Mouse (Mus musculus) liver, embryonic 14.5 days (tissue): ENCODE measurements around the gene March1. TPM values are rescaled to one million over a fixed set of nuclear protein-coding genes. Genes with fewer than 3 reads are reported as not detected.

Experiments
- ATAC-seq: fragments of 200-750 bp; cut with Nextera tagmentation; 2 replicates; pipeline ENCODE4 v1.8.0; 2017; ENCODE audit warnings: moderate number of reproducible peaks, mild to moderate bottlenecking, moderate library complexity; ENCODE audit not compliant: insufficient read depth
- DNase-seq, 3 experiments: peaks; one replicate each; pipeline ENCODE4 v3.0.0-alpha.2; 2012 to 2013; ENCODE audit warnings: low read depth in 3 of 3, low spot score in 3 of 3
- H3K27ac ChIP-seq: fragments of 300-500 bp; sonication (generic); 2 replicates; pipeline ENCODE4 v1.5.1; 2014; ENCODE audit warnings: moderate library complexity, mild to moderate bottlenecking, control low read depth, inconsistent platforms
- H3K27me3 ChIP-seq: fragments of 300-500 bp; sonication (generic); 2 replicates; pipeline ENCODE4 v1.6.1; 2014; ENCODE audit warnings: mild to moderate bottlenecking, low read length, moderate library complexity; ENCODE audit not compliant: control insufficient read depth, insufficient read depth
- H3K36me3 ChIP-seq: fragments of 300-500 bp; sonication (generic); replicated peaks from 2 replicates; pipeline ENCODE4 v1.6.1; 2014; ENCODE audit warnings: low read depth; ENCODE audit not compliant: control insufficient read depth, insufficient read depth
- H3K4me1 ChIP-seq, 2 experiments: fragments of 200-500 bp in 1 of 2; fragments of 300-500 bp in 1 of 2; sonication (generic) in 1 of 2; replicated peaks; 2 replicates each; pipeline ENCODE4 v1.6.1; 2012 to 2014; ENCODE audit warnings: antibody characterized with exemption in 1 of 2, inconsistent platforms in 1 of 2, low read length in 1 of 2; ENCODE audit not compliant: control insufficient read depth in 2 of 2, insufficient read depth in 2 of 2
- H3K4me2 ChIP-seq: fragments of 300-500 bp; sonication (generic); 2 replicates; pipeline ENCODE4 v1.6.1; 2014; ENCODE audit warnings: low read depth, mild to moderate bottlenecking, control low read depth, moderate library complexity
- H3K4me3 ChIP-seq, 2 experiments: fragments of 200-500 bp in 1 of 2; fragments of 300-500 bp in 1 of 2; sonication (generic) in 1 of 2; 2 replicates each; pipeline ENCODE4 v1.5.1; 2012 to 2014; ENCODE audit warnings: low read depth in 2 of 2, low read length in 2 of 2, mild to moderate bottlenecking in 2 of 2, control low read depth in 1 of 2, inconsistent platforms in 1 of 2, moderate library complexity in 1 of 2; ENCODE audit not compliant: insufficient read depth in 1 of 2
- H3K9ac ChIP-seq: fragments of 300-500 bp; sonication (generic); replicated peaks from 2 replicates; pipeline ENCODE4 v1.6.1; 2014; ENCODE audit warnings: mild to moderate bottlenecking, control low read depth, moderate library complexity
- H3K9me3 ChIP-seq: fragments of 300-500 bp; sonication (generic); 2 replicates; pipeline ENCODE4 v1.6.1; 2016; ENCODE audit warnings: low read length, mixed read lengths; ENCODE audit not compliant: control insufficient read depth
- CTCF ChIP-seq: IDR thresholded peaks from 2 replicates; pipeline ENCODE4 v1.5.1; 2016; ENCODE audit warnings: antibody characterized with exemption, low read depth, control low read depth
- EP300 ChIP-seq: IDR thresholded peaks from 2 replicates; pipeline ENCODE4 v1.6.1; 2016; ENCODE audit warnings: antibody characterized with exemption, low read depth
- WGBS: fragments of 180-500 bp; shearing (Covaris S2); extraction: QIAGEN DNeasy Blood & Tissue Kit; methylation state at CpG from one replicate; pipeline ENCODE4 v1.1.7; 2014; ENCODE audit not compliant: insufficient replicate concordance; 5-methylcytosine and 5-hydroxymethylcytosine counted together
- polyA plus RNA-seq, 2 experiments: library from polyadenylated mRNA; depleted of rRNA in 1 of 2; stranded (reverse) in 1 of 2; unstranded in 1 of 2; fragments of >200 nt; fragmentation: Nextera tagmentation in 1 of 2; extraction: Ambion mirVana in 1 of 2; gene quantifications; 2 replicates each; pipeline versions ENCODE4 v1.2.1 to v1.2.3; 2012 to 2014

Gene March1
- polyA plus RNA-seq (2012; rRNA removed) (0.39 and 0.60 TPM in 2 replicates), polyA plus RNA-seq (2014; fragmentation: Nextera tagmentation; extraction: Ambion mirVana) (0.64 and 0.94 TPM in 2 replicates)

GRCm38 (mm10) chr8:65617871-65618751, at the start of gene March1:
Gene March1 (plus strand): TSS chr8:65617900.
- Histone ChIP-seq H3K36me3 (no peaks in the 10 kb centered on the region), H3K27me3 (no peaks in the 10 kb centered on the region), H3K4me3 (no peak within 1 kb of the TSS), H3K9me3 (no peaks in the 10 kb centered on the region), H3K4me1 (no peaks in the 10 kb centered on the region), H3K9ac (no peak within 1 kb of the TSS), H3K4me2 (no peak within 1 kb of the TSS), H3K27ac (no peak within 1 kb of the TSS)
- 3% methylated on average over 23 of the region's 23 CpGs for WGBS
- no peak for TF ChIP-seq EP300
- no peak for TF ChIP-seq CTCF
- DNase-seq (no peak), ATAC-seq (no peak)

- Histone ChIP-seq H3K4me1 (no peaks in the 10 kb centered on the region), H3K9me3 (no peaks in the 10 kb centered on the region), H3K27me3 (no peaks in the 10 kb centered on the region), H3K4me2 (no peak overlapping the region), H3K36me3 (no peaks in the 10 kb centered on the region), H3K9ac (no peak overlapping the region), H3K27ac (no peak overlapping the region), H3K4me3 (no peak overlapping the region)
- WGBS = 10% methylated on average over 1 of the region's 1 CpGs
- TF ChIP-seq CTCF (no peak), EP300 (no peak)
- DNase-seq (no peak), ATAC-seq (no peak)
Measured at GRCm38 (mm10) chr8:65586909-65587308, 30.8 kb upstream of the March1 start.

- Histone ChIP-seq H3K4me1 (no peaks in the 10 kb centered on the region), H3K9ac (no peak overlapping the region), H3K27ac (no peak overlapping the region), H3K36me3 (no peaks in the 10 kb centered on the region), H3K4me2 (no peak overlapping the region), H3K9me3 (no peaks in the 10 kb centered on the region), H3K4me3 (no peak overlapping the region), H3K27me3 (no peaks in the 10 kb centered on the region)
- DNase-seq = no peak
- TF ChIP-seq CTCF (no peak), EP300 (no peak)
- 25% methylated on average over 2 of the region's 2 CpGs for WGBS
- ATAC-seq = no peak
Measured at GRCm38 (mm10) chr8:65603241-65603640, 14.5 kb upstream of the March1 start.

GRCm38 (mm10) chr8:65609509-65609908, 8.2 kb upstream of the March1 start:
- no peaks in the 10 kb centered on the region for H3K4me1 ChIP-seq
- no peaks in the 10 kb centered on the region for H3K27me3 ChIP-seq
- H3K36me3 ChIP-seq = no peaks in the 10 kb centered on the region
- TF ChIP-seq CTCF = no peak
- TF ChIP-seq EP300 = no peak
- H3K4me3 ChIP-seq = no peak overlapping the region
- no peaks in the 10 kb centered on the region for H3K9me3 ChIP-seq
- no peak overlapping the region for H3K27ac ChIP-seq
- no peak overlapping the region for H3K4me2 ChIP-seq
- no peak for DNase-seq
- 57% methylated on average over 2 of the region's 2 CpGs for WGBS
- H3K9ac ChIP-seq = no peak overlapping the region
- no peak for ATAC-seq

- ATAC-seq = no peak
- WGBS = 35% methylated on average over 7 of the region's 7 CpGs
Measured at GRCm38 (mm10) chr8:65618966-65619365, 1.3 kb downstream of the March1 start.

More at GRCm38 (mm10) chr8:65618966-65619365, 1.3 kb downstream of the March1 start:
- no peaks in the 10 kb centered on the region for H3K9me3 ChIP-seq
- no peak overlapping the region for H3K27ac ChIP-seq
- H3K4me3 ChIP-seq = no peak overlapping the region
- no peaks in the 10 kb centered on the region for H3K36me3 ChIP-seq
- no peak overlapping the region for H3K4me2 ChIP-seq
- H3K27me3 ChIP-seq = no peaks in the 10 kb centered on the region
- H3K9ac ChIP-seq = no peak overlapping the region
- no peak for DNase-seq
- no peaks in the 10 kb centered on the region for H3K4me1 ChIP-seq
- TF ChIP-seq CTCF = no peak
- TF ChIP-seq EP300 = no peak
